Mouse (Mus musculus) kidney, postnatal 10 days (tissue): ENCODE data around the gene En2.

Experiments
- DNase-seq: peaks from one replicate; pipeline ENCODE4 v3.0.0; 2021; ENCODE audit warnings: mixed read lengths

Gene En2

GRCm38 (mm10) chr5:28161383-28161937, 4.0 kb upstream of the En2 start:
- DNase-seq = no peak

GRCm38 (mm10) chr5:28161938-28162402, 3.5 kb upstream of the En2 start:
- no peak for DNase-seq

GRCm38 (mm10) chr5:28163926-28164325, 1.6 kb upstream of the En2 start:
- DNase-seq = no peak

GRCm38 (mm10) chr5:28166256-28167231, 1.1 kb downstream of the En2 start:
- DNase-seq = peak; percentile 47

- peak; percentile 37 for DNase-seq
Measured at GRCm38 (mm10) chr5:28167611-28168252, 2.2 kb downstream of the En2 start.

GRCm38 (mm10) chr5:28168253-28169165, 3.0 kb downstream of the En2 start:
- DNase-seq = no peak

GRCm38 (mm10) chr5:28169166-28169801, 3.8 kb downstream of the En2 start:
- DNase-seq = no peak

- DNase-seq = no peak
Measured at GRCm38 (mm10) chr5:28170081-28170480, 4.6 kb downstream of the En2 start.

GRCm38 (mm10) chr5:28170892-28171291, 5.4 kb downstream of the En2 start:
- no peak for DNase-seq

GRCm38 (mm10) chr5:28171667-28172066, 6.2 kb downstream of the En2 start:
- no peak for DNase-seq

GRCm38 (mm10) chr5:28172261-28172920, 6.9 kb downstream of the En2 start:
- no peak for DNase-seq

- DNase-seq = no peak
Measured at GRCm38 (mm10) chr5:28172921-28173670, 7.6 kb downstream of the En2 start.

GRCm38 (mm10) chr5:28173674-28174073, 8.2 kb downstream of the En2 start:
- no peak for DNase-seq

GRCm38 (mm10) chr5:28174086-28174485, 8.6 kb downstream of the En2 start:
- DNase-seq = no peak

- DNase-seq = no peak
Measured at GRCm38 (mm10) chr5:28174876-28175569, 9.5 kb downstream of the En2 start.

- DNase-seq = no peak
Measured at GRCm38 (mm10) chr5:28175570-28175919, 10.1 kb downstream of the En2 start.

GRCm38 (mm10) chr5:28176023-28176422, 10.5 kb downstream of the En2 start:
- no peak for DNase-seq

GRCm38 (mm10) chr5:28176585-28176984, 11.1 kb downstream of the En2 start:
- no peak for DNase-seq

GRCm38 (mm10) chr5:28178322-28178721, 12.8 kb downstream of the En2 start:
- no peak for DNase-seq

GRCm38 (mm10) chr5:28179237-28179790, 13.8 kb downstream of the En2 start:
- no peak for DNase-seq
